Mouse (Mus musculus): Measurements from ENCODE around the gene Dand5.

The Dand5 gene

DNA sequence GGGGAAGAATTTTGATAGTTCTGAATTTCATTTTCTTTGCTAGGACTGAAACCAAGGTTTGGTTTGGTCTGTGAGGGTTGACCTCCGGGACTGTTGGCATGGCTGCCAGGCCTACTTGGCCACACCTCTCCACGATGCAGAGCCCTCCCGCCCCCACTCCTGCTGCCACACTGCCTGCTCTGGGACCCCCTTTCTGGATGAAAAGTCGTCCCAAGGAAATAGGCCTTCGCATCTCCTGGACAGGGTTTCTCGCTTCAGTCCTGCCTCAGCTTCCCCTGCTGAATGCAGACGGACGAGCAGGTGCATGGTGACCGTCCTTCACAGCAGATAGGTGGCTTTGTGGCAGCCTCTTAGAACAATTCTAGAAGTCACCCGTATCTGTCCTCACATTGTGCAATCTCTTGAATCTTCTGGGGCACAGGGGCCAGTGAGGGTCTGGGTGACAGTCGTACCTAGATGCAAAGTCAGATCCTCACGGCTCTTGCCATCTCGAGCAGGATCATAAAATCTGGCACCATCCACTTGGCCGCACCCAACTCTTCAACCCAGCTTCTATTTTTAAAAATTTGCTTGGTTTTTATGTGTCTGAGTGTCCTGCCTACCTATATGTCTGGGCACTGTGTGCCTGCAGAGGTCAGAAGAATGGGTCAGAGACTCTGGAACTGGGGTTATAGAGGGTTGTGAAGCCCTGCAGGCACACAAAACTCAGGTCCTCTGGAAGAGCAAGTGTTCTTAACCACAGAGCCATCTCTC lies 54.1 kb downstream of the Dand5 start:
- DNase-seq, result no peak

DNA sequence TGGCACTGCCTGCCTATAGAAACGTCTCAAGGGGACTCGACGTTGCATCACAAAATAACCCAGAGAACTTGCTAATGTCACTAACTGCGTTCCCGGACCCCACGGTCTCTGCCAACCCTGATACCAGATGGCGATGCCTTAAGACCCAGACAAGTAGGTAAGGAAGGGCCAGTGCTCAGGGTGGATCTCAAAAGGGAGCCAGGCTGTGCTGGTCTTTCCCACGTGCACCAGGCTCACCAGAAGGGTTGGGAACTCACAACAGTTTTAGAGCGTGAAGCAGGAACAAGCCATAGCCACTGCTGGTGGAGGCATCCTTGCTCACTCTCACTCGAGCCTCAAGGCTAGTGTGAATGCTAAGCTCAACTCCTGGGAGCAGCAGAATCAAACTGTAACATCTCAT lies 55.4 kb downstream of the Dand5 start:
- DNase-seq, result no peak

- peak in 1 of 2 experiments; percentile 52 for DNase-seq
Observed at GRCm38 (mm10) chr8:84766422-84766821, 56.2 kb downstream of the Dand5 start.

DNA sequence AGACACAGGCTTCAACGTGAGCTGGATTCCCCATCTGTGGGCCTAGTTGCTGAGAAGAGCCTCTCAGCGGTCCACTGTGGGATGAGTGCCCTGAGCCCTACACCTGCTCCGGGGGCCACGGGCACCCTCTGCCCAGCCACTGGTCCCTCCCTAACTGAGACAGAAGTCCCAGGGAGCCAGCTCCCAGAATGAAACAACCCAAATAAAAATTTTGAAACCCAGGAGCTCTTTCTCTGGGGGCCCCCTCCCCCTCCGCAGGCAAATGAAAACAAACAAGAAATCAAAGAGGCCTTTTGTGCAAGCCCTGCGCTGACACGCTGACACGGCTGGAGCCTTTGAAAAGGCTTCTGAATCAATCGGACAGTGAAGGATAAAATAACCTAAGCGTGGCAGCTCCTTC lies 57.0 kb downstream of the Dand5 start:
- no peak for DNase-seq
